Mouse (Mus musculus) limb, embryonic 13.5 days (tissue): Measurements from ENCODE around the gene Col24a1. TPM values are rescaled to one million over a fixed set of nuclear protein-coding genes. Genes with fewer than 3 reads are reported as not detected.
A peak's percentile ranks its signal among the peaks of the same experiment; 100 is the strongest.

ENCODE experiments used
- ATAC-seq: fragments of 200-750 bp; cut with Nextera tagmentation; 2 replicates; pipeline ENCODE4 v1.8.0; 2017; ENCODE audit warnings: low read depth, moderate number of reproducible peaks, moderate TSS enrichment; ENCODE audit not compliant: low FRiP score
- H3K27ac ChIP-seq: fragments of 300-500 bp; sonication (generic); 2 replicates; pipeline ENCODE4 v1.5.1; 2015; ENCODE audit warnings: inconsistent platforms, mild to moderate bottlenecking, moderate library complexity
- H3K27me3 ChIP-seq: fragments of 300-500 bp; sonication (generic); 2 replicates; pipeline ENCODE4 v1.6.1; 2015; ENCODE audit warnings: mild to moderate bottlenecking, inconsistent platforms
- H3K36me3 ChIP-seq: fragments of 300-500 bp; sonication (generic); 2 replicates; pipeline ENCODE4 v1.6.1; 2015; ENCODE audit warnings: inconsistent platforms, mild to moderate bottlenecking, moderate library complexity
- H3K4me1 ChIP-seq: fragments of 300-500 bp; sonication (generic); 2 replicates; pipeline ENCODE4 v1.6.1; 2015; ENCODE audit warnings: inconsistent platforms
- H3K4me2 ChIP-seq: fragments of 300-500 bp; sonication (generic); replicated peaks from 2 replicates; pipeline ENCODE4 v1.6.1; 2015; ENCODE audit warnings: inconsistent platforms, mild to moderate bottlenecking, moderate library complexity
- H3K4me3 ChIP-seq: fragments of 300-500 bp; sonication (generic); 2 replicates; pipeline ENCODE4 v1.5.1; 2015; ENCODE audit warnings: moderate library complexity, mild to moderate bottlenecking, inconsistent platforms
- H3K9ac ChIP-seq: fragments of 300-500 bp; sonication (generic); 2 replicates; pipeline ENCODE4 v1.6.1; 2015; ENCODE audit warnings: mild to moderate bottlenecking, inconsistent platforms
- H3K9me3 ChIP-seq: fragments of 300-500 bp; sonication (generic); 2 replicates; pipeline ENCODE4 v1.6.1; 2016; ENCODE audit warnings: inconsistent platforms
- WGBS: fragments of 180-500 bp; shearing (Covaris S2); methylation state at CpG from one replicate; pipeline ENCODE4 v1.1.7; 2015; 5-methylcytosine and 5-hydroxymethylcytosine counted together
- polyA plus RNA-seq: library from polyadenylated mRNA; unstranded; fragments of >200 nt; fragmentation: Nextera tagmentation; extraction: Ambion mirVana; gene quantifications from 2 replicates; pipeline ENCODE4 v1.2.1, GENCODE M21; 2015

The Col24a1 gene
- polyA plus RNA-seq, 1 experiment from 2014 or later = 12.8 TPM

GRCm38 (mm10) chr3:145537870-145538269, 245.6 kb downstream of the Col24a1 start:
- no peaks in the 10 kb centered on the region for H3K36me3 ChIP-seq
- no peak overlapping the region for H3K27ac ChIP-seq
- no peaks in the 10 kb centered on the region for H3K27me3 ChIP-seq
- H3K4me3 ChIP-seq = no peak overlapping the region
- H3K4me2 ChIP-seq = no peak overlapping the region
- H3K9ac ChIP-seq = no peak overlapping the region
- no peaks in the 10 kb centered on the region for H3K9me3 ChIP-seq
- 0 out of 2 replicates have a peak, but pooled peaks cover 4% of the 10 kb centered on the region for H3K4me1 ChIP-seq
- no peak for ATAC-seq
- WGBS = 70% methylated on average over 1 of the region's 1 CpGs

- H3K4me3 ChIP-seq = no peak overlapping the region
- peaks cover 15% of the 10 kb centered on the region for H3K4me1 ChIP-seq
- ATAC-seq = no peak
- no peaks in the 10 kb centered on the region for H3K36me3 ChIP-seq
- no peaks in the 10 kb centered on the region for H3K9me3 ChIP-seq
- 76% methylated on average over 10 of the region's 10 CpGs for WGBS
- H3K9ac ChIP-seq = no peak overlapping the region
- no peak overlapping the region for H3K27ac ChIP-seq
- H3K27me3 ChIP-seq = no peaks in the 10 kb centered on the region
- H3K4me2 ChIP-seq = no peak overlapping the region
Observed at GRCm38 (mm10) chr3:145548441-145549415, 256.5 kb downstream of the Col24a1 start.

GRCm38 (mm10) chr3:145550216-145550615, 257.9 kb downstream of the Col24a1 start:
- Histone ChIP-seq H3K4me3 (no peak overlapping the region), H3K27ac (no peak overlapping the region), H3K27me3 (no peaks in the 10 kb centered on the region), H3K9ac (no peak overlapping the region), H3K4me2 (no peak overlapping the region), H3K4me1 (peaks cover 15% of the 10 kb centered on the region), H3K9me3 (no peaks in the 10 kb centered on the region), H3K36me3 (no peaks in the 10 kb centered on the region)
- ATAC-seq = no peak
- 71% methylated on average over 3 of the region's 3 CpGs for WGBS

GRCm38 (mm10) chr3:145554388-145554787, 262.1 kb downstream of the Col24a1 start:
- H3K4me3 ChIP-seq = no peak overlapping the region
- no peak for ATAC-seq
- H3K9me3 ChIP-seq = no peaks in the 10 kb centered on the region
- H3K4me2 ChIP-seq = no peak overlapping the region
- peaks cover 16% of the 10 kb centered on the region for H3K4me1 ChIP-seq
- no peak overlapping the region for H3K9ac ChIP-seq
- no peaks in the 10 kb centered on the region for H3K27me3 ChIP-seq
- no peak overlapping the region for H3K27ac ChIP-seq
- no peaks in the 10 kb centered on the region for H3K36me3 ChIP-seq
- 87% methylated on average over 2 of the region's 2 CpGs for WGBS

GRCm38 (mm10) chr3:145556206-145556605, 263.9 kb downstream of the Col24a1 start:
- H3K36me3 ChIP-seq = no peaks in the 10 kb centered on the region
- ATAC-seq = no peak
- no peak overlapping the region for H3K4me2 ChIP-seq
- WGBS = 92% methylated on average over 10 of the region's 10 CpGs
- no peak overlapping the region for H3K9ac ChIP-seq
- H3K4me1 ChIP-seq = 0 out of 2 replicates have a peak, but pooled peaks cover 8% of the 10 kb centered on the region
- H3K27ac ChIP-seq = no peak overlapping the region
- H3K9me3 ChIP-seq = no peaks in the 10 kb centered on the region
- no peak overlapping the region for H3K4me3 ChIP-seq
- no peaks in the 10 kb centered on the region for H3K27me3 ChIP-seq

- WGBS = 91% methylated on average over 5 of the region's 5 CpGs
- H3K9me3 ChIP-seq = peaks cover 9% of the 10 kb centered on the region; the same call in 1 of the 2 replicates
- no peak for ATAC-seq
- 0 out of 2 replicates have a peak, but pooled peaks cover 5% of the 10 kb centered on the region for H3K4me1 ChIP-seq
- H3K36me3 ChIP-seq = no peaks in the 10 kb centered on the region
- H3K9ac ChIP-seq = no peak overlapping the region
- H3K4me2 ChIP-seq = no peak overlapping the region
- H3K27ac ChIP-seq = no peak overlapping the region
- H3K4me3 ChIP-seq = no peak overlapping the region
- no peaks in the 10 kb centered on the region for H3K27me3 ChIP-seq
Observed at GRCm38 (mm10) chr3:145559675-145560074, 267.4 kb downstream of the Col24a1 start.

GRCm38 (mm10) chr3:145560117-145560516, 267.8 kb downstream of the Col24a1 start:
- no peak overlapping the region for H3K27ac ChIP-seq
- WGBS = 64% methylated on average over 4 of the region's 4 CpGs
- H3K27me3 ChIP-seq = no peaks in the 10 kb centered on the region
- H3K4me1 ChIP-seq = 0 out of 2 replicates have a peak, but pooled peaks cover 5% of the 10 kb centered on the region
- H3K9ac ChIP-seq = no peak overlapping the region
- H3K4me3 ChIP-seq = no peak overlapping the region
- H3K4me2 ChIP-seq = no peak overlapping the region
- peaks cover 9% of the 10 kb centered on the region; the same call in 1 of the 2 replicates for H3K9me3 ChIP-seq
- H3K36me3 ChIP-seq = no peaks in the 10 kb centered on the region
- no peak for ATAC-seq

- no peaks in the 10 kb centered on the region for H3K9me3 ChIP-seq
- no peak overlapping the region for H3K27ac ChIP-seq
- H3K9ac ChIP-seq = no peak overlapping the region
- 93% methylated on average over 3 of the region's 3 CpGs for WGBS
- no peak for ATAC-seq
- peaks cover 16% of the 10 kb centered on the region for H3K36me3 ChIP-seq
- no peak overlapping the region for H3K4me2 ChIP-seq
- no peaks in the 10 kb centered on the region for H3K27me3 ChIP-seq
- H3K4me1 ChIP-seq = peaks cover 12% of the 10 kb centered on the region
- no peak overlapping the region for H3K4me3 ChIP-seq
Observed at GRCm38 (mm10) chr3:145574468-145574867, 282.2 kb downstream of the Col24a1 start.

GRCm38 (mm10) chr3:145575340-145575739, 283.1 kb downstream of the Col24a1 start:
- Histone ChIP-seq H3K27ac (no peak overlapping the region), H3K9me3 (no peaks in the 10 kb centered on the region), H3K4me3 (no peak overlapping the region), H3K4me1 (peaks cover 12% of the 10 kb centered on the region), H3K9ac (no peak overlapping the region), H3K36me3 (peaks cover 22% of the 10 kb centered on the region), H3K27me3 (no peaks in the 10 kb centered on the region), H3K4me2 (peak overlapping the region; percentile 89)
- ATAC-seq = 0 out of 2 replicates have a peak, but pooled peaks have one; percentile 20
- WGBS = 83% methylated on average over 7 of the region's 7 CpGs

GRCm38 (mm10) chr3:145575743-145576481, 283.6 kb downstream of the Col24a1 start, which contains the start of gene Znhit6:
Gene Znhit6, plus strand, starts transcription at chr3:145576205.
- Histone ChIP-seq H3K4me2 (peak within 1 kb of the TSS; percentile 89), H3K36me3 (peaks cover 26% of the 10 kb centered on the region), H3K4me3 (peak within 1 kb of the TSS; percentile 89), H3K27ac (peak within 1 kb of the TSS; percentile 58; the same call in 1 of the 2 replicates), H3K9ac (peak within 1 kb of the TSS; percentile 77), H3K27me3 (no peaks in the 10 kb centered on the region), H3K9me3 (no peaks in the 10 kb centered on the region), H3K4me1 (peaks cover 12% of the 10 kb centered on the region)
- ATAC-seq = peak; percentile 93
- 5% methylated on average over 37 of the region's 37 CpGs for WGBS

GRCm38 (mm10) chr3:145576482-145576822, 284.2 kb downstream of the Col24a1 start:
- under 1% methylated on average over 11 of the region's 11 CpGs for WGBS

GRCm38 (mm10) chr3:145576876-145577275, 284.6 kb downstream of the Col24a1 start:
- H3K4me2 ChIP-seq = peak overlapping the region; percentile 89
- peak overlapping the region; percentile 77 for H3K9ac ChIP-seq
- H3K9me3 ChIP-seq = no peaks in the 10 kb centered on the region
- H3K27me3 ChIP-seq = no peaks in the 10 kb centered on the region
- peaks cover 12% of the 10 kb centered on the region for H3K4me1 ChIP-seq
- no peak for ATAC-seq
- H3K4me3 ChIP-seq = peak overlapping the region; percentile 89
- H3K36me3 ChIP-seq = peaks cover 31% of the 10 kb centered on the region
- 25% methylated on average over 15 of the region's 15 CpGs for WGBS
- H3K27ac ChIP-seq = no peak overlapping the region

More at GRCm38 (mm10) chr3:145576482-145576822, 284.2 kb downstream of the Col24a1 start:
- no peak for ATAC-seq
- H3K4me1 ChIP-seq = peaks cover 12% of the 10 kb centered on the region
- H3K36me3 ChIP-seq = peaks cover 31% of the 10 kb centered on the region
- peak overlapping the region; percentile 89 for H3K4me2 ChIP-seq
- H3K27ac ChIP-seq = peak overlapping the region; percentile 58; the same call in 1 of the 2 replicates
- peak overlapping the region; percentile 77 for H3K9ac ChIP-seq
- no peaks in the 10 kb centered on the region for H3K27me3 ChIP-seq
- peak overlapping the region; percentile 89 for H3K4me3 ChIP-seq
- no peaks in the 10 kb centered on the region for H3K9me3 ChIP-seq
